Mouse (Mus musculus): ENCODE data around the gene Ocm. TPM values are rescaled to one million over a fixed set of nuclear protein-coding genes. Genes with fewer than 3 reads are reported as not detected.
A peak's percentile ranks its signal among the peaks of the same experiment; 100 is the strongest.

Gene Ocm
- polyA plus RNA-seq, 1 experiment from 2014 or later: not detected

GRCm38 (mm10) chr5:144049881-144050280 lies 23.4 kb upstream of the Ocm start:
- 66% methylated on average over 3 of the region's 3 CpGs for WGBS
- Histone ChIP-seq H3K27ac (replicated peaks in 1 of 2; ENCODE audit: control insufficient read depth in 1 of 2, insufficient read depth in 1 of 2, low read depth in 2 of 2, low read length in 2 of 2) (no peak overlapping the region), H3K4me2 (ENCODE audit: low read length) (no peak overlapping the region), H3K36me3 (ENCODE audit: control insufficient read depth, insufficient read depth, low read length) (no peaks in the 10 kb centered on the region), H3K27me3 (ENCODE audit: control insufficient read depth, insufficient read depth, low read length) (no peaks in the 10 kb centered on the region), H3K9me3 (ENCODE audit: control insufficient read depth, low read length) (no peaks in the 10 kb centered on the region), H3K4me3 (ENCODE audit: control insufficient read depth in 1 of 2, insufficient read depth in 1 of 2, low read depth in 1 of 2, low read length in 2 of 2) (no peak overlapping the region), H3K4me1 (ENCODE audit: control insufficient read depth in 2 of 2, insufficient read depth in 2 of 2, low read length in 2 of 2) (no peaks in the 10 kb centered on the region), H3K9ac (ENCODE audit: low read length) (no peak overlapping the region)
- ATAC-seq (ENCODE audit: insufficient number of reproducible peaks, insufficient read depth, low FRiP score, low read depth): no peak

- no peaks in the 10 kb centered on the region for H3K27me3 ChIP-seq (ENCODE audit: control insufficient read depth, insufficient read depth, low read length)
- WGBS: 62% methylated on average over 13 of the region's 13 CpGs
- ATAC-seq (ENCODE audit: insufficient number of reproducible peaks, insufficient read depth, low FRiP score, low read depth): no peak
Observed at GRCm38 (mm10) chr5:144047324-144047723, 20.9 kb upstream of the Ocm start.

GRCm38 (mm10) chr5:144043166-144043565 lies 16.7 kb upstream of the Ocm start:
- Histone ChIP-seq H3K4me1 (ENCODE audit: control insufficient read depth in 2 of 2, insufficient read depth in 2 of 2, low read length in 2 of 2) (no peaks in the 10 kb centered on the region), H3K27ac (replicated peaks in 1 of 2; ENCODE audit: control insufficient read depth in 1 of 2, insufficient read depth in 1 of 2, low read depth in 2 of 2, low read length in 2 of 2) (no peak overlapping the region), H3K4me2 (ENCODE audit: low read length) (no peak overlapping the region), H3K9ac (ENCODE audit: low read length) (no peak overlapping the region), H3K27me3 (ENCODE audit: control insufficient read depth, insufficient read depth, low read length) (no peaks in the 10 kb centered on the region), H3K36me3 (ENCODE audit: control insufficient read depth, insufficient read depth, low read length) (no peaks in the 10 kb centered on the region), H3K4me3 (ENCODE audit: control insufficient read depth in 1 of 2, insufficient read depth in 1 of 2, low read depth in 1 of 2, low read length in 2 of 2) (no peak overlapping the region), H3K9me3 (ENCODE audit: control insufficient read depth, low read length) (peaks cover 6% of the 10 kb centered on the region; the same call in 1 of the 2 replicates)
- ATAC-seq (ENCODE audit: insufficient number of reproducible peaks, insufficient read depth, low FRiP score, low read depth): no peak
- 83% methylated on average over 11 of the region's 11 CpGs for WGBS

More at GRCm38 (mm10) chr5:144047324-144047723, 20.9 kb upstream of the Ocm start:
- Histone ChIP-seq H3K9me3 (ENCODE audit: control insufficient read depth, low read length) (no peaks in the 10 kb centered on the region), H3K4me3 (ENCODE audit: control insufficient read depth in 1 of 2, insufficient read depth in 1 of 2, low read depth in 1 of 2, low read length in 2 of 2) (no peak overlapping the region), H3K36me3 (ENCODE audit: control insufficient read depth, insufficient read depth, low read length) (no peaks in the 10 kb centered on the region), H3K27ac (replicated peaks in 1 of 2; ENCODE audit: control insufficient read depth in 1 of 2, insufficient read depth in 1 of 2, low read depth in 2 of 2, low read length in 2 of 2) (no peak overlapping the region), H3K9ac (ENCODE audit: low read length) (no peak overlapping the region), H3K4me2 (ENCODE audit: low read length) (no peak overlapping the region), H3K4me1 (ENCODE audit: control insufficient read depth in 2 of 2, insufficient read depth in 2 of 2, low read length in 2 of 2) (no peaks in the 10 kb centered on the region)

DNA sequence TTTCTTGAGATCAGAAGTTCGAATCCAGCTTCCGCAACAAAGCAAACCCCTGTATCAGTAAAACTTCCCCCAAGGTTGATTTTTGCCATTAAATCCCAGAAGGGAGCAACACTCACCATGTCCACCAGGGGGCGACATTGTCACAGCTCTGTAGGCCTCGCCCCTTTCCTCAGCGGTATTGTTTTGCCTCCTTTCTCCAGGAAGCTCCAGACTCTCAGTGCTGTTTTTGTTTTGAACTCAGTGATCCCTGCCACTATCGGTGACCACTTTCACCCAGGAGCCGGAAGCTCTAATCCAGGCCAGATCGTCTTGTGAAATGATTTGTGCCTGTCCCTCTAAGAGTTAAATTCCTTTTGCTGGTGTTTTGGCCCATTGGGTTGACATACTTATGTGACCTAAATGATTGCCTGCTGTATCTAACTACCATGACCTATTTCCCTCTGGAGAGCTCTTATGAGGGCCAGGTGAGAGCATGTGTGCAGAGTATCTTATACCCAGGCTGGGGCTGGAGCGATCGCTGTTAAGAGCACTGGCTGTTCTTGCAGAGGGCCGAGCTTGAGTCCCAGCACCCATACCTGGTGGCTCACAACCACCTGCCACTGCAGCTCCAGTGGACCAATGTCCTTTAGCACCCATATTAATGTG lies 14.4 kb upstream of the Ocm start:
- 45% methylated on average over 11 of the region's 11 CpGs for WGBS
- no peak for ATAC-seq (ENCODE audit: insufficient number of reproducible peaks, insufficient read depth, low FRiP score, low read depth)
- peak overlapping the region; percentile 44 for H3K4me2 ChIP-seq (ENCODE audit: low read length)

GRCm38 (mm10) chr5:144039886-144040285 lies 13.4 kb upstream of the Ocm start:
- Histone ChIP-seq H3K4me3 (ENCODE audit: control insufficient read depth in 1 of 2, insufficient read depth in 1 of 2, low read depth in 1 of 2, low read length in 2 of 2) (no peak overlapping the region), H3K9me3 (ENCODE audit: control insufficient read depth, low read length) (peaks cover 6% of the 10 kb centered on the region; the same call in 1 of the 2 replicates), H3K4me2 (ENCODE audit: low read length) (no peak overlapping the region), H3K9ac (ENCODE audit: low read length) (no peak overlapping the region), H3K36me3 (ENCODE audit: control insufficient read depth, insufficient read depth, low read length) (no peaks in the 10 kb centered on the region), H3K27me3 (ENCODE audit: control insufficient read depth, insufficient read depth, low read length) (no peaks in the 10 kb centered on the region), H3K27ac (replicated peaks in 1 of 2; ENCODE audit: control insufficient read depth in 1 of 2, insufficient read depth in 1 of 2, low read depth in 2 of 2, low read length in 2 of 2) (no peak overlapping the region), H3K4me1 (ENCODE audit: control insufficient read depth in 2 of 2, insufficient read depth in 2 of 2, low read length in 2 of 2) (no peaks in the 10 kb centered on the region)
- WGBS: 78% methylated on average over 5 of the region's 5 CpGs
- no peak for ATAC-seq (ENCODE audit: insufficient number of reproducible peaks, insufficient read depth, low FRiP score, low read depth)

More for the DNA sequence above, 14.4 kb upstream of the Ocm start:
- Histone ChIP-seq H3K4me1 (ENCODE audit: control insufficient read depth in 2 of 2, insufficient read depth in 2 of 2, low read length in 2 of 2) (no peaks in the 10 kb centered on the region), H3K9me3 (ENCODE audit: control insufficient read depth, low read length) (peaks cover 6% of the 10 kb centered on the region; the same call in 1 of the 2 replicates), H3K27me3 (ENCODE audit: control insufficient read depth, insufficient read depth, low read length) (no peaks in the 10 kb centered on the region), H3K4me3 (ENCODE audit: control insufficient read depth in 1 of 2, insufficient read depth in 1 of 2, low read depth in 1 of 2, low read length in 2 of 2) (no peak overlapping the region), H3K36me3 (ENCODE audit: control insufficient read depth, insufficient read depth, low read length) (no peaks in the 10 kb centered on the region), H3K9ac (ENCODE audit: low read length) (no peak overlapping the region), H3K27ac (replicated peaks in 1 of 2; ENCODE audit: control insufficient read depth in 1 of 2, insufficient read depth in 1 of 2, low read depth in 2 of 2, low read length in 2 of 2) (no peak overlapping the region)

GRCm38 (mm10) chr5:144039156-144039675 lies 12.7 kb upstream of the Ocm start:
- H3K27ac ChIP-seq (replicated peaks in 1 of 2; ENCODE audit: control insufficient read depth in 1 of 2, insufficient read depth in 1 of 2, low read depth in 2 of 2, low read length in 2 of 2): no peak overlapping the region
- H3K4me3 ChIP-seq (ENCODE audit: control insufficient read depth in 1 of 2, insufficient read depth in 1 of 2, low read depth in 1 of 2, low read length in 2 of 2): no peak overlapping the region
- WGBS: 69% methylated on average over 9 of the region's 9 CpGs
- no peaks in the 10 kb centered on the region for H3K4me1 ChIP-seq (ENCODE audit: control insufficient read depth in 2 of 2, insufficient read depth in 2 of 2, low read length in 2 of 2)
- no peak overlapping the region for H3K4me2 ChIP-seq (ENCODE audit: low read length)
- H3K36me3 ChIP-seq (ENCODE audit: control insufficient read depth, insufficient read depth, low read length): no peaks in the 10 kb centered on the region
- H3K9ac ChIP-seq (ENCODE audit: low read length): no peak overlapping the region
- ATAC-seq (ENCODE audit: insufficient number of reproducible peaks, insufficient read depth, low FRiP score, low read depth): no peak
- peaks cover 6% of the 10 kb centered on the region; the same call in 1 of the 2 replicates for H3K9me3 ChIP-seq (ENCODE audit: control insufficient read depth, low read length)
- no peaks in the 10 kb centered on the region for H3K27me3 ChIP-seq (ENCODE audit: control insufficient read depth, insufficient read depth, low read length)

GRCm38 (mm10) chr5:144036952-144037351 lies 10.5 kb upstream of the Ocm start:
- no peak for ATAC-seq (ENCODE audit: insufficient number of reproducible peaks, insufficient read depth, low FRiP score, low read depth)
- Histone ChIP-seq H3K4me1 (ENCODE audit: control insufficient read depth in 2 of 2, insufficient read depth in 2 of 2, low read length in 2 of 2) (no peaks in the 10 kb centered on the region), H3K36me3 (ENCODE audit: control insufficient read depth, insufficient read depth, low read length) (no peaks in the 10 kb centered on the region), H3K27me3 (ENCODE audit: control insufficient read depth, insufficient read depth, low read length) (no peaks in the 10 kb centered on the region), H3K27ac (replicated peaks in 1 of 2; ENCODE audit: control insufficient read depth in 1 of 2, insufficient read depth in 1 of 2, low read depth in 2 of 2, low read length in 2 of 2) (no peak overlapping the region), H3K4me3 (ENCODE audit: control insufficient read depth in 1 of 2, insufficient read depth in 1 of 2, low read depth in 1 of 2, low read length in 2 of 2) (no peak overlapping the region), H3K9me3 (ENCODE audit: control insufficient read depth, low read length) (peaks cover 6% of the 10 kb centered on the region; the same call in 1 of the 2 replicates), H3K4me2 (ENCODE audit: low read length) (no peak overlapping the region), H3K9ac (ENCODE audit: low read length) (no peak overlapping the region)
- WGBS: 50% methylated on average over 17 of the region's 17 CpGs

All from heart, embryonic 14.5 days (tissue).